Mouse (Mus musculus) MEL (cell line): ENCODE measurements at regions not wholly inside any gene's neighbourhood (a gene's known extent, or its start where the extent isn't known, plus 50 kb on each side); places are given as distances from the start of the nearest gene placed in this dataset.
"Not testable (repeated sequence)": the region's sequence is repeated elsewhere in the genome, so short reads cannot be mapped to it uniquely, and the experiment has no call there.

ENCODE experiments used
- DNase-seq: peaks from one replicate; pipeline ENCODE4 v3.0.0; 2011; ENCODE audit warnings: low read depth, low spot score
- H3K27ac ChIP-seq: 2 replicates; pipeline ENCODE4 v1.5.1; 2012; ENCODE audit warnings: low read depth, mild to moderate bottlenecking, control low read depth, low read length, moderate library complexity; ENCODE audit not compliant: control insufficient read depth
- H3K27me3 ChIP-seq, 2 experiments: fragments of 150-350 bp in 1 of 2; sonication (generic) in 1 of 2; 2 replicates each; pipeline ENCODE4 v1.6.1; 2012; ENCODE audit warnings: low read length in 2 of 2, mild to moderate bottlenecking in 2 of 2, improper control_type of control experiment in 1 of 2, moderate library complexity in 1 of 2; ENCODE audit not compliant: insufficient read depth in 2 of 2, control insufficient read depth in 1 of 2
- H3K36me3 ChIP-seq, 2 experiments: 2 replicates each; pipeline ENCODE4 v1.6.1; 2012 to 2014; ENCODE audit warnings: low read length in 2 of 2, improper control_type of control experiment in 1 of 2, inconsistent platforms in 1 of 2, mild to moderate bottlenecking in 1 of 2; ENCODE audit not compliant: insufficient read depth in 2 of 2, control insufficient read depth in 1 of 2
- H3K4me1 ChIP-seq, 2 experiments: fragments of 150-350 bp in 1 of 2; sonication (generic) in 1 of 2; 2 replicates each; pipeline ENCODE4 v1.6.1; 2012; ENCODE audit warnings: low read length in 2 of 2, improper control_type of control experiment in 1 of 2, mild to moderate bottlenecking in 1 of 2; ENCODE audit not compliant: insufficient read depth in 2 of 2, control insufficient read depth in 1 of 2
- H3K4me3 ChIP-seq, 2 experiments: fragments of 150-350 bp in 1 of 2; sonication (generic) in 1 of 2; 2 replicates each; pipeline ENCODE4 v1.5.1; 2012; ENCODE audit warnings: low read depth in 2 of 2, low read length in 2 of 2, mild to moderate bottlenecking in 2 of 2, moderate library complexity in 2 of 2, control low read depth in 1 of 2, improper control_type of control experiment in 1 of 2; ENCODE audit not compliant: control insufficient read depth in 1 of 2, insufficient read depth in 1 of 2
- H3K79me2 ChIP-seq: 2 replicates; pipeline ENCODE4 v1.6.1; 2012; ENCODE audit warnings: mild to moderate bottlenecking, low read length, moderate library complexity; ENCODE audit not compliant: control insufficient read depth, poor library complexity, insufficient read depth
- H3K9ac ChIP-seq: 2 replicates; pipeline ENCODE4 v1.6.1; 2012; ENCODE audit warnings: low read depth, mild to moderate bottlenecking, control low read depth, low read length, moderate library complexity; ENCODE audit not compliant: control insufficient read depth, poor library complexity, severe bottlenecking
- H3K9me3 ChIP-seq: fragments of 150-350 bp; sonication (generic); replicated peaks from 2 replicates; pipeline ENCODE4 v1.6.1; 2012; ENCODE audit warnings: mild to moderate bottlenecking, low read length, improper control_type of control experiment, moderate library complexity; ENCODE audit not compliant: insufficient read depth
- BHLHE40 ChIP-seq: IDR thresholded peaks from 2 replicates; pipeline ENCODE4 v1.6.1; 2012; ENCODE audit warnings: low read depth, mild to moderate bottlenecking, inconsistent platforms, low read length, improper control_type of control experiment, borderline replicate concordance
- CHD1 ChIP-seq: IDR thresholded peaks from 2 replicates; pipeline ENCODE4 v1.6.1; 2012; ENCODE audit warnings: low read depth, mild to moderate bottlenecking, inconsistent platforms, low read length, improper control_type of control experiment
- CHD2 ChIP-seq: IDR thresholded peaks from 2 replicates; pipeline ENCODE4 v1.6.1; 2011; ENCODE audit warnings: low read length, improper control_type of control experiment
- CTCF ChIP-seq, 3 experiments: IDR thresholded peaks in 2 of 3; conservative IDR thresholded peaks in 1 of 3; 2 replicates each; pipeline ENCODE4 v1.5.1; 2011 to 2012; ENCODE audit warnings: low read length in 3 of 3, low read depth in 2 of 3, mild to moderate bottlenecking in 2 of 3, improper control_type of control experiment in 1 of 3, inconsistent platforms in 1 of 3, mixed read lengths in 1 of 3, moderate library complexity in 1 of 3; ENCODE audit not compliant: control insufficient read depth in 1 of 3, insufficient read depth in 1 of 3, poor library complexity in 1 of 3, severe bottlenecking in 1 of 3
- E2F4 ChIP-seq: IDR thresholded peaks from 2 replicates; pipeline ENCODE4 v1.6.1; 2011; ENCODE audit warnings: low read depth, low read length, improper control_type of control experiment, borderline replicate concordance
- EP300 ChIP-seq, 2 experiments: IDR thresholded peaks; 2 replicates each; pipeline ENCODE4 v1.6.1; 2011; ENCODE audit warnings: improper control_type of control experiment in 2 of 2, low read length in 2 of 2, low read depth in 1 of 2, mild to moderate bottlenecking in 1 of 2
- ETS1 ChIP-seq: IDR thresholded peaks from 2 replicates; pipeline ENCODE4 v1.6.1; 2012; ENCODE audit warnings: low read depth, mild to moderate bottlenecking, inconsistent platforms, low read length, improper control_type of control experiment, moderate library complexity
- HCFC1 ChIP-seq: IDR thresholded peaks from 2 replicates; pipeline ENCODE4 v1.6.1; 2012; ENCODE audit warnings: low read depth, mild to moderate bottlenecking, inconsistent platforms, low read length, improper control_type of control experiment, moderate library complexity
- JUND ChIP-seq: IDR thresholded peaks from 2 replicates; pipeline ENCODE4 v1.6.1; 2011; ENCODE audit warnings: low read depth, mild to moderate bottlenecking, improper control_type of control experiment, low read length
- KAT2A ChIP-seq: conservative IDR thresholded peaks from 2 replicates; pipeline ENCODE4 v1.6.1; 2012; ENCODE audit warnings: low read depth, low read length, improper control_type of control experiment, inconsistent platforms
- MAZ ChIP-seq: IDR thresholded peaks from 2 replicates; pipeline ENCODE4 v1.6.1; 2012; ENCODE audit warnings: low read depth, mild to moderate bottlenecking, inconsistent platforms, low read length, improper control_type of control experiment
- MEF2A ChIP-seq: IDR thresholded peaks from 2 replicates; pipeline ENCODE4 v1.6.1; 2014; ENCODE audit warnings: low read depth, mild to moderate bottlenecking, inconsistent platforms, low read length, improper control_type of control experiment; ENCODE audit not compliant: poor library complexity, insufficient replicate concordance, severe bottlenecking; ENCODE audit errors: extremely low read depth
- NELFE ChIP-seq: IDR thresholded peaks from 2 replicates; pipeline ENCODE4 v1.6.1; 2011; ENCODE audit warnings: low read depth, low read length, improper control_type of control experiment
- NRF1 ChIP-seq: IDR thresholded peaks from 2 replicates; pipeline ENCODE4 v1.6.1; 2014; ENCODE audit warnings: low read depth, mild to moderate bottlenecking, inconsistent platforms, low read length, improper control_type of control experiment, moderate library complexity; ENCODE audit not compliant: poor library complexity, insufficient read depth, severe bottlenecking
- POLR2A ChIP-seq, 2 experiments: IDR thresholded peaks; 2 replicates each; pipeline ENCODE4 v1.6.1; 2011 to 2012; ENCODE audit warnings: low read length in 2 of 2, mild to moderate bottlenecking in 2 of 2, control low read depth in 1 of 2, improper control_type of control experiment in 1 of 2, low read depth in 1 of 2, moderate library complexity in 1 of 2; ENCODE audit not compliant: control insufficient read depth in 1 of 2, insufficient read depth in 1 of 2, poor library complexity in 1 of 2
- POLR2AphosphoS5 ChIP-seq: IDR thresholded peaks from 2 replicates; pipeline ENCODE4 v1.6.1; 2012; ENCODE audit warnings: low read depth, borderline replicate concordance, mild to moderate bottlenecking, inconsistent platforms, low read length, moderate library complexity, mixed read lengths
- RAD21 ChIP-seq: IDR thresholded peaks from 2 replicates; pipeline ENCODE4 v1.6.1; 2011; ENCODE audit warnings: mild to moderate bottlenecking, low read depth, low read length, improper control_type of control experiment
- RCOR1 ChIP-seq: IDR thresholded peaks from 2 replicates; pipeline ENCODE4 v1.6.1; 2012; ENCODE audit warnings: low read depth, mild to moderate bottlenecking, inconsistent platforms, low read length, improper control_type of control experiment
- SIN3A ChIP-seq: IDR thresholded peaks from 2 replicates; pipeline ENCODE4 v1.6.1; 2012; ENCODE audit warnings: low read length, improper control_type of control experiment, inconsistent platforms
- TAL1 ChIP-seq: IDR thresholded peaks from 2 replicates; pipeline ENCODE4 v1.6.1; 2012; ENCODE audit warnings: mild to moderate bottlenecking, inconsistent platforms, low read length, moderate library complexity, mixed read lengths
- USF1 ChIP-seq: IDR thresholded peaks from 2 replicates; pipeline ENCODE4 v1.6.1; 2014; ENCODE audit warnings: low read depth, mild to moderate bottlenecking, inconsistent platforms, low read length, improper control_type of control experiment, moderate library complexity
- USF2 ChIP-seq, 2 experiments: IDR thresholded peaks; 2 replicates each; pipeline ENCODE4 v1.6.1; 2011 to 2012; ENCODE audit warnings: improper control_type of control experiment in 2 of 2, low read length in 2 of 2, borderline replicate concordance in 1 of 2, inconsistent platforms in 1 of 2, low read depth in 1 of 2, mild to moderate bottlenecking in 1 of 2; ENCODE audit not compliant: insufficient read depth in 1 of 2
- ZC3H11A ChIP-seq: IDR thresholded peaks from 2 replicates; pipeline ENCODE4 v1.6.1; 2012; ENCODE audit warnings: low read depth, mild to moderate bottlenecking, inconsistent platforms, low read length, improper control_type of control experiment
- ZKSCAN1 ChIP-seq: IDR thresholded peaks from 2 replicates; pipeline ENCODE4 v1.6.1; 2012; ENCODE audit warnings: low read depth, mild to moderate bottlenecking, inconsistent platforms, low read length, improper control_type of control experiment, moderate library complexity
- ZMIZ1 ChIP-seq: IDR thresholded peaks from 2 replicates; pipeline ENCODE4 v1.6.1; 2012; ENCODE audit warnings: low read depth, mild to moderate bottlenecking, inconsistent platforms, low read length, improper control_type of control experiment, moderate library complexity

DNA sequence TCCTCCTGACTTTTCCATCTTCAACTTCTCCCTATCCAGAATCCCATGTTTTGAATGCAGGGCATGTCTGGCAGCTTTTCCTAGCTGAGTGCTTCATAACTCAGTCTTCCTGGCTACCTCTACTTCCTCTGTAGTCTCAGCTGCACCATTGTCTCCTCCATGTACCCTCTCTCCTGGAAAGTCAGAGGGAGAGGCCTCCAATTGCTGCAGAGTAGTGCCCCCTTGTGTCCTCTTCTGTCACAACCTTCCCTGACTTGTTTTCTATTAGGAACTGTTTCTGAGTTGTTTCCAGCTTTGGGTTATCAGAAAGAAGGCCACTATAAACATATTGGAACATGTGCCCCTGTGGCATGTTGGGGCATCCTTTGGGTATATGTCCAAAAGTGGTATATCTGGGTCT is 159.3 kb downstream of the Stard3nl start:
- Histone ChIP-seq H3K9me3 (no peaks in the 10 kb centered on the region), H3K4me3 (no peak overlapping the region), H3K27ac (no peak overlapping the region), H3K79me2 (no peaks in the 10 kb centered on the region), H3K4me1 (no peaks in the 10 kb centered on the region), H3K9ac (no peak overlapping the region), H3K36me3 (no peaks in the 10 kb centered on the region), H3K27me3 (no peaks in the 10 kb centered on the region)
- TF ChIP-seq ZMIZ1: no peak
- no peak for TF ChIP-seq JUND
- no peak for TF ChIP-seq KAT2A
- no peak for TF ChIP-seq TAL1
- TF ChIP-seq ETS1: no peak
- TF ChIP-seq POLR2AphosphoS5: no peak
- no peak for TF ChIP-seq BHLHE40
- no peak for TF ChIP-seq POLR2A (IDR thresholded peaks at IDR 0.05; ENCODE audit: control insufficient read depth in 1 of 2, insufficient read depth in 1 of 2, low read depth in 1 of 2, low read length in 2 of 2, poor library complexity in 1 of 2)
- TF ChIP-seq HCFC1: no peak
- no peak for TF ChIP-seq MAZ
- TF ChIP-seq SIN3A: no peak
- no peak for TF ChIP-seq CTCF (IDR thresholded peaks at IDR 0.05 in 2 of 3, conservative IDR thresholded peaks at IDR 0.05 in 1 of 3; ENCODE audit: control insufficient read depth in 1 of 3, insufficient read depth in 1 of 3, low read depth in 2 of 3, low read length in 3 of 3, poor library complexity in 1 of 3, severe bottlenecking in 1 of 3)
- no peak for TF ChIP-seq USF1
- TF ChIP-seq CHD1: no peak
- no peak for TF ChIP-seq USF2 (IDR thresholded peaks at IDR 0.05; ENCODE audit: borderline replicate concordance in 1 of 2, insufficient read depth in 1 of 2, low read depth in 1 of 2, low read length in 2 of 2)
- TF ChIP-seq EP300 (IDR thresholded peaks at IDR 0.05; ENCODE audit: low read depth in 1 of 2, low read length in 2 of 2): no peak
- TF ChIP-seq NRF1: no peak
- no peak for TF ChIP-seq E2F4
- no peak for DNase-seq

DNA sequence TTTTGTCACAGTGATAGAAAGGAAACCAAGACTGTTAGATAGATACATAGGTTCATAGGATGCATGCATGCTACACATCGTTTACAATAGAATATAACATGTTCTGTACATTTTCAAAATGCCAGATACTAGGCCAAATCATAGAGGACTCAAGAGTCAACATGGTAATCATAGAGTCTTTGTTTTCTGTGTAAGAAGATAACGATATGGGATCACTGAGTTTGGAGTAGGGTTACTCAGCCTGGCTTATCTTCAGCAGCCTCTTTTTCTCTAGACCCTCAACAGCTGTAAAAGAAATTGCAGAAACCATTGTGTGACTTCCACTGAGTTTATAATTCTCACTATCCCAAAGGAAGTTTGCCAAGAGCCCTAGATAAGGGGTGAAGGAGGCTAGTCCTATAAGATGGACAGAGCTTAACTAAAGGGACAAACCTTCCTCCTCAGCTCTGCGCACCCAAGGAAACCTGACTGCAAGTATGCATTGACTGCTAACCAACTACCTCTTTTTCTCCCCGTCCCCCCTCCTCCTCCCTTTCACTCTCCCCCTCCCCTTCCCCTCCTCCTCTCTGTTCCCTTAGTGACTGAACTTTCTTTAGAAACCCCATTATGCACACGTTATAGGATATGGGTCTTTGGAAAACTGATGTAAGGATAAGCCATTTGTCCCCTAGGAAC is 160.8 kb downstream of the Stard3nl start:
- DNase-seq: no peak
- TF ChIP-seq CHD2 (no peak), ZMIZ1 (no peak), RCOR1 (no peak), MAZ (no peak), POLR2AphosphoS5 (no peak), MEF2A (no peak), EP300 (IDR thresholded peaks at IDR 0.05; ENCODE audit: low read depth in 1 of 2, low read length in 2 of 2) (no peak), ZC3H11A (no peak), NRF1 (no peak), RAD21 (no peak), ZKSCAN1 (no peak), NELFE (no peak), KAT2A (no peak), ETS1 (no peak)
- no peaks in the 10 kb centered on the region for H3K4me1 ChIP-seq
- no peaks in the 10 kb centered on the region for H3K79me2 ChIP-seq
- H3K9ac ChIP-seq: no peak overlapping the region
- H3K9me3 ChIP-seq: no peaks in the 10 kb centered on the region
- no peaks in the 10 kb centered on the region for H3K36me3 ChIP-seq
- H3K27ac ChIP-seq: no peak overlapping the region
- H3K27me3 ChIP-seq: no peaks in the 10 kb centered on the region
- H3K4me3 ChIP-seq: no peak overlapping the region

- not testable (repeated sequence) for H3K9ac ChIP-seq, H3K36me3 ChIP-seq, H3K4me1 ChIP-seq, DNase-seq, H3K27me3 ChIP-seq, H3K9me3 ChIP-seq, H3K79me2 ChIP-seq, H3K27ac ChIP-seq, H3K4me3 ChIP-seq
Observed at GRCm38 (mm10) chr13:19220004-19220403, 175.6 kb downstream of the Stard3nl start.
